Mouse (Mus musculus) heart, embryonic 16.5 days (tissue): ENCODE data around the gene Got1. TPM values are rescaled to one million over a fixed set of nuclear protein-coding genes. Genes with fewer than 3 reads are reported as not detected.

ENCODE experiments used
- ATAC-seq: fragments of 200-750 bp; cut with Nextera tagmentation; replicated peaks from 2 replicates; pipeline ENCODE4 v1.8.0; 2017; ENCODE audit warnings: moderate number of reproducible peaks; ENCODE audit not compliant: insufficient read depth, low FRiP score; ENCODE audit errors: extremely low read depth
- H3K27ac ChIP-seq: fragments of 300-500 bp; sonication (generic); 2 replicates; pipeline ENCODE4 v1.5.1; 2014; ENCODE audit warnings: mild to moderate bottlenecking, low read length, control low read depth, moderate library complexity
- H3K27me3 ChIP-seq: fragments of 300-500 bp; sonication (generic); 2 replicates; pipeline ENCODE4 v1.6.1; 2014; ENCODE audit warnings: low read length, mixed read lengths; ENCODE audit not compliant: control insufficient read depth, insufficient read depth
- H3K36me3 ChIP-seq: fragments of 300-500 bp; sonication (generic); 2 replicates; pipeline ENCODE4 v1.6.1; 2014; ENCODE audit not compliant: control insufficient read depth, insufficient read depth
- H3K4me1 ChIP-seq: fragments of 300-500 bp; sonication (generic); 2 replicates; pipeline ENCODE4 v1.6.1; 2014; ENCODE audit warnings: low read length, mixed read lengths; ENCODE audit not compliant: control insufficient read depth, insufficient read depth
- H3K4me2 ChIP-seq: fragments of 300-500 bp; sonication (generic); 2 replicates; pipeline ENCODE4 v1.6.1; 2014; ENCODE audit warnings: low read depth, mild to moderate bottlenecking, control low read depth, low read length
- H3K4me3 ChIP-seq: fragments of 300-500 bp; sonication (generic); 2 replicates; pipeline ENCODE4 v1.5.1; 2014; ENCODE audit warnings: mild to moderate bottlenecking, control low read depth, low read length
- H3K9ac ChIP-seq: fragments of 300-500 bp; sonication (generic); 2 replicates; pipeline ENCODE4 v1.6.1; 2014; ENCODE audit warnings: low read length, control low read depth
- H3K9me3 ChIP-seq: fragments of 300-500 bp; sonication (generic); replicated peaks from 2 replicates; pipeline ENCODE4 v1.6.1; 2016; ENCODE audit warnings: low read length; ENCODE audit not compliant: control insufficient read depth
- WGBS: fragments of 180-500 bp; shearing (Covaris S2); extraction: QIAGEN DNeasy Blood & Tissue Kit; methylation state at CpG from one replicate; pipeline ENCODE4 v1.1.7; 2014; 5-methylcytosine and 5-hydroxymethylcytosine counted together
- polyA plus RNA-seq: library from polyadenylated mRNA; unstranded; fragments of >200 nt; fragmentation: Nextera tagmentation; extraction: Ambion mirVana; gene quantifications from 2 replicates; pipeline ENCODE4 v1.2.1, GENCODE M21; 2015

The Got1 gene
- polyA plus RNA-seq, result 271 and 274 TPM in 2 replicates

GRCm38 (mm10) chr19:43524187-43525103 lies at the start of gene Got1:
Gene Got1 (minus strand): TSS chr19:43524605.
- Histone ChIP-seq H3K27me3 (no peaks in the 10 kb centered on the region), H3K36me3 (no peaks in the 10 kb centered on the region), H3K4me1 (peaks cover 40% of the 10 kb centered on the region), H3K4me2 (peak within 1 kb of the TSS; percentile 87), H3K9ac (peak within 1 kb of the TSS; percentile 73), H3K4me3 (peak within 1 kb of the TSS; percentile 68), H3K9me3 (no peaks in the 10 kb centered on the region), H3K27ac (peak within 1 kb of the TSS; percentile 91)
- peak; percentile 98 for ATAC-seq
- under 1% methylated on average over 58 of the region's 58 CpGs for WGBS

GRCm38 (mm10) chr19:43570831-43571790 lies 46.7 kb upstream of the Got1 start:
- 17% methylated on average over 32 of the region's 32 CpGs for WGBS
- H3K9ac ChIP-seq, result peak overlapping the region; percentile 47; the same call in 1 of the 2 replicates
- H3K27me3 ChIP-seq, result peaks cover 45% of the 10 kb centered on the region
- no peaks in the 10 kb centered on the region for H3K36me3 ChIP-seq
- ATAC-seq, result 0 out of 2 replicates have a peak, but pooled peaks have one; percentile 65
- H3K27ac ChIP-seq, result no peak overlapping the region
- peak overlapping the region; percentile 54 for H3K4me3 ChIP-seq
- H3K9me3 ChIP-seq, result no peaks in the 10 kb centered on the region
- no peaks in the 10 kb centered on the region for H3K4me1 ChIP-seq
- peak overlapping the region; percentile 86 for H3K4me2 ChIP-seq

- WGBS, result 61% methylated on average over 6 of the region's 6 CpGs
- Histone ChIP-seq H3K27ac (no peak overlapping the region), H3K36me3 (no peaks in the 10 kb centered on the region), H3K9ac (no peak overlapping the region), H3K4me2 (no peak overlapping the region), H3K4me3 (no peak overlapping the region), H3K4me1 (no peaks in the 10 kb centered on the region), H3K27me3 (peaks cover 38% of the 10 kb centered on the region), H3K9me3 (no peaks in the 10 kb centered on the region)
- no peak for ATAC-seq
Measured at GRCm38 (mm10) chr19:43569133-43569532, 44.7 kb upstream of the Got1 start.

- Histone ChIP-seq H3K27me3 (peaks cover 32% of the 10 kb centered on the region), H3K4me2 (no peak overlapping the region), H3K36me3 (no peaks in the 10 kb centered on the region), H3K27ac (no peak overlapping the region), H3K4me3 (no peak overlapping the region), H3K9me3 (no peaks in the 10 kb centered on the region), H3K9ac (no peak overlapping the region), H3K4me1 (no peaks in the 10 kb centered on the region)
- WGBS, result 48% methylated on average over 9 of the region's 9 CpGs
- ATAC-seq, result no peak
Measured at GRCm38 (mm10) chr19:43568298-43568697, 43.9 kb upstream of the Got1 start.

GRCm38 (mm10) chr19:43563166-43563565 lies 38.8 kb upstream of the Got1 start:
- Histone ChIP-seq H3K27me3 (peaks cover 4% of the 10 kb centered on the region), H3K4me2 (no peak overlapping the region), H3K27ac (no peak overlapping the region), H3K4me1 (no peaks in the 10 kb centered on the region), H3K4me3 (no peak overlapping the region), H3K36me3 (no peaks in the 10 kb centered on the region), H3K9me3 (no peaks in the 10 kb centered on the region), H3K9ac (no peak overlapping the region)
- ATAC-seq, result no peak
- 56% methylated on average over 5 of the region's 5 CpGs for WGBS

- 77% methylated on average over 4 of the region's 4 CpGs for WGBS
- ATAC-seq, result no peak
- H3K4me2 ChIP-seq, result no peak overlapping the region
Measured at GRCm38 (mm10) chr19:43561841-43562240, 37.4 kb upstream of the Got1 start.

GRCm38 (mm10) chr19:43560244-43560643 lies 35.8 kb upstream of the Got1 start:
- no peak for ATAC-seq

More at GRCm38 (mm10) chr19:43561841-43562240, 37.4 kb upstream of the Got1 start:
- Histone ChIP-seq H3K9ac (no peak overlapping the region), H3K27me3 (no peaks in the 10 kb centered on the region), H3K36me3 (no peaks in the 10 kb centered on the region), H3K27ac (no peak overlapping the region), H3K9me3 (no peaks in the 10 kb centered on the region), H3K4me1 (no peaks in the 10 kb centered on the region), H3K4me3 (no peak overlapping the region)

GRCm38 (mm10) chr19:43551493-43551890 lies 27.1 kb upstream of the Got1 start:
- Histone ChIP-seq H3K4me1 (no peaks in the 10 kb centered on the region), H3K4me2 (no peak overlapping the region), H3K9ac (no peak overlapping the region), H3K27ac (no peak overlapping the region), H3K27me3 (peaks cover 10% of the 10 kb centered on the region; the same call in 1 of the 2 replicates), H3K9me3 (no peaks in the 10 kb centered on the region), H3K36me3 (no peaks in the 10 kb centered on the region), H3K4me3 (no peak overlapping the region)
- WGBS, result 59% methylated on average over 6 of the region's 6 CpGs
- no peak for ATAC-seq

More at GRCm38 (mm10) chr19:43560244-43560643, 35.8 kb upstream of the Got1 start:
- no peak overlapping the region for H3K27ac ChIP-seq
- no peaks in the 10 kb centered on the region for H3K4me1 ChIP-seq
- no peak overlapping the region for H3K4me2 ChIP-seq
- H3K36me3 ChIP-seq, result no peaks in the 10 kb centered on the region
- H3K4me3 ChIP-seq, result no peak overlapping the region
- H3K9ac ChIP-seq, result no peak overlapping the region
- no peaks in the 10 kb centered on the region for H3K9me3 ChIP-seq
- WGBS, result 56% methylated on average over 2 of the region's 2 CpGs
- H3K27me3 ChIP-seq, result no peaks in the 10 kb centered on the region
